Mouse (Mus musculus): ENCODE data around the gene Osbpl9.

The Osbpl9 gene

DNA sequence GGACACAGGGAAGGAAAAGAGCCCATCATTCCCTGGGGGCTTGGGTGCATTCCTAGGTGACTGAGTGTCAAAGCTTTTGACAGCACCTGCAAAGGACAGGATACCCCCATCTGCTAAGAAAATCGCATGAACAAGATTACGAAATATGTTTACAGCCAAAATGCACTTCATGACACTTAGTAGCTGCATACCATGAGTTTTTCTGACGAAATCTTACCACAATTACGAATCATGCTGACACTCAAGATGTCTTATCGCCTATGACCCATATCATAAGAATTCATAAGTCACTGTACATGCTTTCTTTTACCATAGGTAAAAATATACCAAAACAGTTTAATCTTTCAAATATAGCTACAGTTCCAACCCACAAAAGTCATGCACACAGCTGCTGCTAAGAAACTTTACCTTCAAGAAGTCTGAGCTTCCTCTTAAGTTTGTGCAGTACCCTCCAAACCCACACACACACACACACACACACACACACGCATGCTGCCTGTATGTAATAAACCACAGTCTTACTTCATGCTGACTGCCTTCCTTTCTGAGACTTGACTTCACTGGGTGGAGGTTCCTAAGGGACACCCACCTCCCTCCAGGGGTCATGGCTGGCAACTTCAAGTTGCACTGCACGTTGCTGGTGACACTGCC is 65.5 kb downstream of the Osbpl9 start:
- DNase-seq (ENCODE audit: extremely low read depth, low read depth): no peak

DNA sequence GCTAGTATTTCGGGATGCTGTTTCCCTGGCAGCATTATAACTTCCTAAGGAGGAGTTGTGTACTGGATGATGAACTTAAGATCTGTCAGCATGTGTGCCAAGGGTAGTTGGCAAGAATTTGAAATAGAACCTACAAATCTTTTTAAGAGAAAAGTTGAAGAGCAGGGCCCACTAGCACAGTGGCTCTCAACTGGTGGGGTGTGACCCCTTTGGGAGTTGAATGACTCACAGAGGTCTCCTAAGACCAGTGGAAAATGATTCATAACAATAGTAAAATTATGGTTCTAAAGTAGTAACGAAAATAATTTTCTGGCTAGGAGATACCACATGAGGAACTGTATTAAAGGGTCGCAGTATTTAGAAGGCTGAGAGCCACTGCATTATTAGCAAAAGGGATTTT is 67.1 kb downstream of the Osbpl9 start:
- no peak for DNase-seq (ENCODE audit: extremely low read depth, low read depth)

DNA sequence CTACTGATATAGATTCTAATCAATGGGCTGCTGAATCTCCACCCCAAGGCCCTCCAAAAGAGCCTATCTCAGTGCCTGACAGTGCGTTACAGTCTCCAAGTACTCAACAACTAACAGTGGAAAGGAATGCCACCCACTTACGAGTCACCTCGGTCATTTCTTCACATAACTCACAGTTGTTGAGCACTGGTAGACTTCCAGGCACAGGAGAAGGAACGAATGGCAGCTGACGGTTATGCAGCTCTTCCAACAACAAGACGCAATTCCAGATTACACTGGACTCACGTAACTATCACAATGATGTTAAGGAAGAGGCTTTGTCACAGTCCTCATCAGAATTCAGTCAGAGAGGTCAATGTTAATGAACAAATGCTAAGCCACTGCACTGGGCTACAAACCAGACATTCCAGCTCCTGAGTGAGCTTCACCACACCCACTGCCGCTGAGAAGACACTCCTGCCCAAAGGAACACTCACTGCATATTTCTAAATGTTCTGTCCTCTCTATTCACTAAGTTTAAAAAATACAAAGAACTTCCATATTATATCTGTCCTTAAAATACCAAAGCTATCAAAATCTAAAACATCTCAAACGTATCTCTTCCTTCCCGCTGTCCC is 70.7 kb downstream of the Osbpl9 start:
- no peak for DNase-seq (ENCODE audit: extremely low read depth, low read depth)

DNA sequence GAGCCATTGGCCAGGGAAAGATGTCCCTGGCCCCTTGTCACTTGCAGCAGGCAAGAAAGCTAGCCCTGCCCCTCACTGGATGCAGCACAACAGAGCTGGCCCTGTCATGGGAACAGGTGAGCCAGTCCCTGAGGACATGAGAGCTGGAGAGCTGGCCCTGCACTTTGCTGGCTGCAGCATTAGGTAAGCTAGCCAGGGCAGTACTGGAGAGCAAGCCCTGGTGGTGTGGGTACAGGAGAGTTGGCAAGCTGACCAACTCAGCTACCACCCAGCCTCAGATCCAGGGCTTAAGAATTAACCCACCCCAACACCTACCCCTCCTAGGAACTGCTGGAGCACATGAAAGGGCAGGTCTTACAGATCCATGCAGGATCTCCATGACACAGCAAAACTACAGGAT is 73.1 kb downstream of the Osbpl9 start:
- no peak for DNase-seq (ENCODE audit: extremely low read depth, low read depth)

- DNase-seq (ENCODE audit: extremely low read depth, low read depth): no peak
These were observed 74.1 kb downstream of the Osbpl9 start for GRCm38 (mm10) chr4:109128017-109128416.

DNA sequence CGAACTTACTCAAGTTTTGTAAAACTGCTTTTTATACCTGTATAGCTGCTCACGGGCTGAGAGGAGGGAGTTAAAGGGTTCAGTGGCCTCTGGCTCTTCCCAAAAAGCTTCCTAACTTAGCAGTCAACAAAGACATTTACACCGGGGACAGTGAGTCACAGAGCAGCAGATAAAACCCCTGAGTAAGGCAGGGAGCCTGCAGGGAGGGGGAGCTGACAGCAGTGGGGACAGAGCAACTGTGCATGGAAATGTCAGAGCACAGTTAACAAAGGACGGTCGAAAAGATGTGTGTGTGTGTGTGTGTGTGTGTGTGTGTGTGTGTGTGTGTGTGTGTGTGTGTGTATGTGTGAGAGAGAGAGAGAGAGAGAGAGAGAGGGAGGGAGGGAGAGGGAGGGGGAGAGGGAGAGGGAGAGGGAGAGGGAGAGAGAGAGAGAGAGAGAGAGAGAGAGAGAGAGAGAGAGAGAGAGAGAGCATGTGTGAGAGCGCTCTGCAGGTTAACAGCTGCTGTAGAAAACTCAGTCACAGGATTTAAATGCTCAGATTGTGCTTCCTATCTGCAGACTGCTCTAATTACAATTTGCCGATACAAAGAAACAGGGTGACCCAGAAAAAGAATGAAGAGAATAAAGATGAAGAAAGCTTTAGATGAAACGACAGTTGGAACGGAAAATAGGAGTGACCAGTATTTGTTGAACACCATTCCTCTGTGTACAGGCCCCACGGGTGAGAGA is 75.1 kb downstream of the Osbpl9 start:
- DNase-seq (ENCODE audit: extremely low read depth, low read depth): no peak

DNA sequence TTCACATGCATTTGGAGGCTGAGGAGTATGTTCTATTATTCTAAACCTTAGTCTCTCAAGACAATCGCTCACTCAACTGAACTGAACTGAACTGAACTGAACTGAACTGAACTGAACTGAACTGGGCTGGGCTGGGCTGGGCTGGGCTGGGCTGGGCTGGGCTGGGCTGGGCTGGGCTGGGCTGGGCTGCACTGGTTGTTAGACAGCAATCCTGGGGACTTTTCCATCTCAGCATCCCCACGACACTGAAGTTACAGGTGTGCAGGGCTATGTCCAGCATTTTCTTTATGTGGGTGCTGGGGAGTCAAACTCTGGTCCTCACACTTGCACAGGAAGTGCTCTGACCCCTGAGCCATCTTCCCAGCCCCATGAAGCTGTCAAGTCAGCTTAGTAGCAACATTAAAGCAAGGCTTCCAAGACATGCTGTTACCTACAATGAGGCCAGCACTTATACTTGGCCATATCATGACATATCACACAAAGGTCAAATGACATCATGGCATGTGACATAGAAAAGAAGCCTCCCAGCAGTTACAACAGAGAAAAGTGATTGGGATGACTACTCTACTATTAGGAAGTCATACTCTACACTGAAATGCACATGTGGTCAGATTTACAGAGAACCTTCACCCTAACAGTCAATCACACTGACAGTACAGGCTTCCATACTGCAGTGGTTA is 76.2 kb downstream of the Osbpl9 start:
- DNase-seq (ENCODE audit: extremely low read depth, low read depth): no peak

DNA sequence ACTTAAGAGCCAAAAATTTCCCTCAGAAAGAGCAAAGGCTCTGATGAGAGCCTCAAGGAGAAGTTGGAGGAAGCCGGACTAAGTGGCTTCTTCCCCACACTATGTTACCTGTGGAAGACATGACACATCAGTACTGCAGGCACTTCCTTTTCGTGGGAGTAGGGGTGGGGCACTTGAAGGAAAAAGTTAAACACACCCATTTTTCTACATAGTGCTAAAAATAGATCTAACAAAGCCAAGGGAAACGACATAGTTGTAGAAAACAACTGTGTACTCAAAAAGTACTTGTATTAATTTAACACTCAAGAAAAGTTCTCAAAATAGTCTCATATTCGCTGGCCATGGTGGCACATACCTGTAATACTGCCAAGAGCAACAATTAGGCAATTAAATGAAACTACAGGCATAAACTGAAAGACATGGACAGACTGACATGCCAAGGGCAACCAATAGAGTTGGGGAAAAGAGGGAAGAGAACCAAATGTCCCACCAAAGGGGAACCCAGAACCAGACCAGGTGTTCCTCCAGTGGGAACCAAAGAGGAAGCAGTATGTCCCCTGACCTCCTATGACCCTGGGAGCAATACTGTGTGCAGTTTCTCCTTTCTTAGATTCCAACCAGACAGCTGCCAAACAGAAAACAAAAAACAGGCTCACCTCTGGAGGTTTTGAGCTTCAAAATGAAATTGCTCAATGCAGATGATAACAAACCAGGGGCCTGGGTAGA is 79.1 kb downstream of the Osbpl9 start:
- DNase-seq (ENCODE audit: extremely low read depth, low read depth): no peak

DNA sequence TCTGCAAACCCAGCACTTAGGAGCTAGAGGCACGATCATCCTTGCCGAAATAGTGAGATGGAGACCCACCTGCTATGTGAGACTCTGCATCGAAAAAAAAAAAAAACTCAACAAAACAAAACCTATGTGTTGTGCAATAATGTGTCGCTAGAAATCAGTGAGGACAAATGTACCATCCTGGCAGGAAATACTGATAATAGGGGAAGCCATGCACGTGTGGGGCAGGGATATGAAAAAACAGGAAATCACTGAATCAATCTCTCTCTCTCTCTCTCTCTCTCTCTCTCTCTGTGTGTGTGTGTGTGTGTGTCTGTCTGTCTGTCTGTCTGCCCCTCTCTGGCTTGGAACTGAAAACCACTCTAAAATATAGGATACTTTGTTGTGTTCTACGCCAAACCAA is 81.3 kb downstream of the Osbpl9 start:
- DNase-seq (ENCODE audit: extremely low read depth, low read depth): no peak

DNA sequence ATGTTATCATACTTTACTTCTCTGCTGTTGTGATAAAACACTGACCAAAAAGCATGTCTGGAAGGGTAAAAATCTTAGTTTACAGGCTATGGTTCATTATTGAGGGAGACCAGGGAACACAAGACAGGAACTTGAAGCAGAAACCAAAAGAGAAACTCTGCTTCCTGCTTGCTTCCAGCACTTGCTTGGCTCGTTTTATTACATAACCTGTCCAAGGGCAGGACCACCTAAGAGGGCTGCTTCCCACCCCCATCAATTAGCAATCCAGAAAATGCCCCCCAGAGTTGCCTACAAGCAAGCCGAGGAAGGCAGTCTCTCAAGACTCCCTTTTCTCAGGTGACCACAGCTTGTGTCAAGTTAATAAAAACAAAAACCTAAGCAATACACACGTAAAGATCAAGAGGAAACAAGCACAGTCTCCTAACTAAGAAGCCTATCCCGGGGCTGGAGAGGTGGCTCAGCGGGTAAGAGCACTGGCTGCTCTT is 82.4 kb downstream of the Osbpl9 start:
- no peak for DNase-seq (ENCODE audit: extremely low read depth, low read depth)

GRCm38 (mm10) chr4:109118327-109118659 is 83.8 kb downstream of the Osbpl9 start:
- DNase-seq (ENCODE audit: extremely low read depth, low read depth): no peak

DNA sequence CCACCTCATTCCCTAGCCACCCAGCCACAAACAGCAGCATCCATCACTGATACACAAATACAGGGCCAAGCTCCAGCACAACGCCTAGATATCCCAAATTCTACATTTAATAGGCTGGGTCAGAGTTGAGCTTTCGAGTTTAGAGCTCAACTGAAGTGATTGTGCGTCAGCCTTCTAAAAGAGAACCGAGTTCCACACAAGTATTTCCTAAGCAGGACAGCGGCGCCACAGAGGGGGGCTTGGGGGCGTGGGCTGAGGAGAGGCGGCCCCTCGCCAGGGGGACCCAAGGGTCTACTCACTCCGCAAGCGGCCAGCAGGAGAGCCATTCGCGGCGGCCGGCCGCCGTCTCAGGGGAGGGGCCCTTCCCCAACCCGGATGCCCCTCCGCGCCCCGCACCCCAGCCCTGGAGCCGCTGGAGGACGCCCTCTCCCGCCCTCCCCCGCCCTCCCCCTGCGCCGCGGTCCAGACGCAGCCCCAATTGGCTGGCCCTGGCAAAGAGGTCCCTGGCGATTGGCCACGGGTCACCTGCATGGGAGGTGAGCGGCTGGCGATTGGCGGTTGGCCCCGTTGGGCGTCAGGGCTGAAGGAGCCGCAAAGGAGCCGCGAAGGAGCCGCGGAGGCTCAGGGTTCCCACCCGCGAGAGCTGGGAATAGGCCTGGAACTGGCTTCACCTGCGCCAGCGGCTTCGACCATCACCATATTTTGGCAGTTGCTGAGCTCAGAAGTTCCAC is 84.3 kb downstream of the Osbpl9 start:
- DNase-seq (ENCODE audit: extremely low read depth, low read depth): peak; percentile 80

DNA sequence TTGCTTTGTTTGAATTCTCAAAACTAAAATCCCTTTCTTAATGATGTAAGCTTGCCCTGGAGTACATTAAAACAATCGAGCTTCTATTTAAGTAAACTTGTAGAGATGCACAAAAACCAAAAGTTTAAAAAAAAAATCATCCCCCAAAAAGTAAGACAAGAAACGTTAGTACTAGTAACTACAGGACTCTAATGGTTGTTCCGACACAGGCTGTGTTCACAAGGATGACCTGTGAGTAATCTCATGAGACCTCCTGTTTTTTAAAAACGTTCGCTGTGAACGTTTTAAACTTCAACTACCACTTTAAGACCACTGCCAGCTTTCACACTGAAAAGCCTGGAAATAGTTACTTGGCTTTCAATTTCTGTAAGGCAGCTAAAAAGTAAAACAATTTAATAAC is 85.1 kb downstream of the Osbpl9 start:
- no peak for DNase-seq (ENCODE audit: extremely low read depth, low read depth)

- DNase-seq (ENCODE audit: extremely low read depth, low read depth): no peak
These were observed 85.6 kb downstream of the Osbpl9 start for GRCm38 (mm10) chr4:109116494-109116893.

DNA sequence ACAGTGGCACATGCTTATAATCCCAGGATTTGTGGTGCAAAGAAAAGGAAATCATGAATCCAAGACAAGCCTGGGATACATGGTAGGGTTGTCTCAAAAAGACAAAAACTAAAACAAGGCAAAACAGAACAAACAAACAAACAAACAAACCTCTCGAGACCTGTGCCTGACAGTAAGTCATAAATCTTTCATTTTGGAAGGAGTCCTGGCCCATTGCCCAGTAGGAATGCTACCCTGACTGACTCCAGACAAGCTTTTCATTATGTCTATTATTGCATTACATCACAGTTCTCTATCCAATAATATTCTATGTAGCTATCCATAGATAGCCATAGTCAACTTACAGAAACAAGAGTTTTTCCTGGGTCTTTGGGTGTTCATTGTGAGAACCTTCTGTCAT is 86.3 kb downstream of the Osbpl9 start:
- no peak for DNase-seq (ENCODE audit: extremely low read depth, low read depth)

- DNase-seq (ENCODE audit: extremely low read depth, low read depth): no peak
These were observed 87.8 kb downstream of the Osbpl9 start for GRCm38 (mm10) chr4:109114308-109114707.

DNA sequence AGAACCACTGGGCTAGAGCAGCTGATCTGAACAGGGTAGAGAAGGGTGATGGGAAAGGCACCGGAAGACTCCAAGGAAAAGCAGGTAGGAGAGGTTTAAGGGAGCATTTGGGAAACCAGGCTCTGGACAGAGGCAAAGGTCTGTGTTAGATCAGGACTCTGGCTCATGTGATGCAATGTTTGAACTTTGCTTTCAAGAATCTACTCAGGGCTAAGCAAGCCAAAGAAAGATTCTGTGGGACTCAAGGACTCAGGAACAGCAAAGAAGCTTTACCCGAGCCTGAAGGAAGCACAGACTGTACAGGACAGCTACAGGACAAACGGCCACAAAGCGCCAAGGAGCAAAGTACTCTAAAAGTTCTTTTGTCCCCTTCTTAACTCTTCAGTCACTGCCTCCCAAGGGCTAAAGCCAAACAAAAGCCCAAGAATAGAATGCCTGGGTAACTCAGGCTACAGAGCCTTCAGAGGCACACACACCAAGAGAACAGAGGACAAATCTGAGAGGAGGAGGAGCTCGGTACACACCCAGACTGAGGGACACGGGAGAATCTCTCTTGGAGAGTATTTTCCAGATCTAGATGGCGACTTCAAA is 89.1 kb downstream of the Osbpl9 start:
- DNase-seq (ENCODE audit: extremely low read depth, low read depth): no peak

- no peak for DNase-seq (ENCODE audit: extremely low read depth, low read depth)
These were observed 91.1 kb downstream of the Osbpl9 start for GRCm38 (mm10) chr4:109110978-109111377.

- no peak for DNase-seq (ENCODE audit: extremely low read depth, low read depth)
These were observed 92.4 kb downstream of the Osbpl9 start for GRCm38 (mm10) chr4:109109686-109110085.

- no peak for DNase-seq (ENCODE audit: extremely low read depth, low read depth)
These were observed 93.1 kb downstream of the Osbpl9 start for GRCm38 (mm10) chr4:109109012-109109411.

Data from MEL-GATA-1-ER (cell line).